Mouse (Mus musculus) liver, adult 2 months (tissue): ENCODE results near the gene Zfp3.

ENCODE experiments used
- CTCF ChIP-seq: fragments of 200-500 bp; IDR thresholded peaks from 2 replicates; pipeline ENCODE4 v1.5.1; 2011; ENCODE audit warnings: low read depth, low read length, control low read depth
- POLR2A ChIP-seq: fragments of 200-500 bp; IDR thresholded peaks from 2 replicates; pipeline ENCODE4 v1.6.1; 2011; ENCODE audit warnings: low read length, control low read depth; ENCODE audit not compliant: insufficient read depth; ENCODE audit errors: extremely low read depth

DNA sequence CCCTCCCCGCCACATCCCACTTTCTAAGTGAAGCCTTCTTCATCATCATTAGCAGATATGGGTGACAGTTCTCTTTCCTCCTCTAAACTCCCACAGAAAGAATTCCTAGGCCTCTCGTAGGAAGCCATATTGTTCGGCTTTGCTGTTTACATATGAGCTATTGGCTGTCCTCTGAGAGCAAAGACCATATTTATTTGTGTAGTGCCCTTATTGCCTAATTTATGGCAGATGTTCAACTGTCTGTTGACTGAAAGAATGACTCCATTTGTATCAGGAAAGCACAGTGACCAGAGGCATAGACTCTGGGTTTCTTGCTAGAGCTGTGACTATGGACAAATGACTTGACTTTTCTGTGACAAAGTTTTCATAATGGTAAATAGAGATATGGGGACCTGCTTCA lies 22.4 kb upstream of the Zfp3 start:
- no peak for TF ChIP-seq POLR2A
- no peak for TF ChIP-seq CTCF
